Mouse (Mus musculus) C2C12 (cell line): Measurements from ENCODE around the gene Chid1. TPM values are rescaled to one million over a fixed set of nuclear protein-coding genes. Genes with fewer than 3 reads are reported as not detected.

Source experiments
- H3K27me3 ChIP-seq: one replicate; pipeline ENCODE4 v1.6.1; 2011; ENCODE audit not compliant: control insufficient read depth, insufficient read depth, insufficient read length
- H3K36me3 ChIP-seq: one replicate; pipeline ENCODE4 v1.6.1; 2011; ENCODE audit not compliant: control insufficient read depth, insufficient read depth
- H3K4me3 ChIP-seq: one replicate; pipeline ENCODE4 v1.5.1; 2011; ENCODE audit warnings: mild to moderate bottlenecking, control low read depth; ENCODE audit not compliant: poor library complexity, insufficient read depth, severe bottlenecking
- H3K79me2 ChIP-seq: one replicate; pipeline ENCODE4 v1.6.1; 2011; ENCODE audit not compliant: control insufficient read depth, insufficient read depth
- H3K79me3 ChIP-seq: one replicate; pipeline ENCODE4 v1.6.1; 2011; ENCODE audit warnings: low read depth, control low read depth
- H3ac ChIP-seq: one replicate; pipeline ENCODE3; 2011; ENCODE audit warnings: low read depth; ENCODE audit not compliant: control insufficient read depth, insufficient read length
- CEBPB ChIP-seq: IDR thresholded peaks from one replicate; pipeline ENCODE4 v1.6.1; 2011; ENCODE audit warnings: low read depth, mild to moderate bottlenecking, control low read depth, moderate library complexity
- CTCF ChIP-seq: IDR thresholded peaks from one replicate; pipeline ENCODE4 v1.5.1; 2011; ENCODE audit not compliant: control insufficient read depth, insufficient read depth, insufficient read length
- FOSL1 ChIP-seq: IDR thresholded peaks from one replicate; pipeline ENCODE4 v1.8.0; 2011; ENCODE audit warnings: mild to moderate bottlenecking, low read length; ENCODE audit not compliant: poor library complexity, insufficient read depth, severe bottlenecking
- MAX ChIP-seq: IDR thresholded peaks from one replicate; pipeline ENCODE4 v1.6.1; 2011; ENCODE audit warnings: mild to moderate bottlenecking, control low read depth
- MYOD1 ChIP-seq: IDR thresholded peaks from one replicate; pipeline ENCODE4 v1.6.1; 2011; ENCODE audit warnings: low read depth; ENCODE audit not compliant: control insufficient read depth, insufficient read length
- MYOG ChIP-seq: IDR thresholded peaks from one replicate; pipeline ENCODE4 v1.6.1; 2011; ENCODE audit not compliant: control insufficient read depth, insufficient read length; ENCODE audit errors: extremely low read depth
- USF1 ChIP-seq: IDR thresholded peaks from one replicate; pipeline ENCODE4 v1.6.1; 2011; ENCODE audit warnings: low read depth, mild to moderate bottlenecking, control low read depth, moderate library complexity
- polyA plus RNA-seq: library from polyadenylated mRNA; unstranded; fragments of >200 nt; fragmentation: generic; extraction: Trizol; gene quantifications from one replicate; pipeline ENCODE4 v1.2.1, GENCODE M21; 2012; ENCODE audit warnings: missing spikeins

Chid1 gene
- polyA plus RNA-seq, 1 experiment, result 27.4 TPM

DNA sequence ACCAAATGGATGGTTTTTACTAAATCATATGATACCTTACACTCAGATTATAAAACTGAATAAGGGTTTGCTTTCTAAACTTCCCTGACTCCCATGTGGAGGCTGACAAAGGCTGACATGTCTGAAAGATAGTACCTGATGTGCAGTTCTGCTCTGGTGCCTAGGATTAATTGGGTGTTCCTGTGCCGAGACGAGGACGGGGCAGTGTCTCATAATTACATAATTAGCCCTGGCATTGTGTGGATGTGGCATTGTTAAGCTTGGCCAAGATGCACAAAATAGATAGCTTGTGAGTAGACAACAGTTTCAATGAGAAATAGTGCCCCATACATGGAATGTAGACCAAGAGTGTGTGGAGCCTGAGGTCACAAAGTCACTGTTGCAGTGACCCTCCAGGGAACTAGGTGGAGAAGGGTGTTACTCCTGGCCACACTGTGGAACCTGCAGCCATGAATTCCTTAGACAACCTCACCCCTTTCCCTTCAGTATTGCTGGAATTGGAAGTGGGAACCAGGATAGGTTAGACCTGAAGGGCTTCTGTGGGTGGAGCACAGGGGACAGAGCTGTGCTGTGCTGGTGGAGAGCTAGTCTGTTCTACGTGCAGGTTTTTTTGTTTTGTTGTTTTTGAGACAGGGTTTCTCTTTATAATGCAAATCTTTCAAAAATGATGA lies 31.1 kb upstream of the Chid1 start:
- Histone ChIP-seq H3K36me3 (peaks cover 12% of the 10 kb centered on the region), H3K79me3 (peaks cover 93% of the 10 kb centered on the region), H3K79me2 (peaks cover 100% of the 10 kb centered on the region), H3K27me3 (no peaks in the 10 kb centered on the region), H3K4me3 (no peak overlapping the region), H3ac (no peak overlapping the region)
- no peak for TF ChIP-seq MAX
- TF ChIP-seq USF1, result no peak
- no peak for TF ChIP-seq CEBPB
- TF ChIP-seq MYOD1, result no peak
- TF ChIP-seq MYOG, result no peak

DNA sequence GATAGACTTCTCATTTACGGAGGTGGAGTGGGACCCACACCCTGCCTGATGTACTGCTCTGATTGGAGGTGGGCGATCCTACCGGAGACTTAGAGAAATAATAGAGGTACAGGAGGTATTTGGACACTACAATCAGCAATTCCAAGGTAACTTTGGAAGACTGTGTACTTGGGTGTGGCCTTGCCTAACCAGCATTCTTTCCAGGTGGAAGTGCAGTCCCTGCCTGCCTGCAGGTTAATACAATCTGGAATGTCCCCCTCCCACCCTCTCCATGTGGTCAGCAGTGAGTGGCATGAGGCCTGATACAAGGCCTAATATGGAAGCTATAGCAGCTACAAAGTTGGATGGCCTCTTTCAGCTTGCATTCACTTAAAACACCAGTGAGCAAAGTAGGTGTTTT lies 30.3 kb upstream of the Chid1 start:
- Histone ChIP-seq H3K4me3 (no peak overlapping the region), H3K36me3 (peaks cover 14% of the 10 kb centered on the region), H3K79me2 (peaks cover 100% of the 10 kb centered on the region), H3K27me3 (no peaks in the 10 kb centered on the region), H3ac (no peak overlapping the region), H3K79me3 (peaks cover 94% of the 10 kb centered on the region)
- TF ChIP-seq CTCF (no peak), USF1 (no peak), MAX (no peak), MYOG (no peak), CEBPB (no peak), FOSL1 (no peak), MYOD1 (no peak)

DNA sequence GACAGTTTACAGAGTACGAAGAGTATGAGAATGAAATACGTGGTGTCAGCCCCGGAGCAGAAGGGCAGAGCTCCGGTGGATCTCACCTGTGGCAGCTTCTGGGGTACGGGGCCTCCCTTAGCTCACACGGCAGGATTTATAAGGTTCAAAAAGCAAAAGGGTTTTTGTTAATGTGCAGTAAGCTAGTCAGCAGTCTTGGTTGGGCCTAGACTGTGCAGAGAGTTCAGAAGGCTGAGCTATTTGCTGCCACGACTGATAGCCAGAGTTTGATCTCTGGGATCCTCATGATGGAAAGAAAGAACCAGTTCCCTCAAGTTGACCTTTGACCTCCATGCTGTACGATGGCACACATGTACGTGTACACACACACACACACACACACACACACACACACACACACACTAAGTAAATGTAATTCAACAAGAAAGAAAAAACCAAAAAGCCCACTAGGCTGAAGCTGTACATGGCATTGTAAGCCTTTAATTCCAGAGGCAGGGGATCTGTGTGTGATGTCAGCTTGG lies 29.7 kb upstream of the Chid1 start:
- Histone ChIP-seq H3K4me3 (no peak overlapping the region), H3K79me2 (peaks cover 100% of the 10 kb centered on the region), H3ac (no peak overlapping the region), H3K27me3 (no peaks in the 10 kb centered on the region), H3K79me3 (peaks cover 94% of the 10 kb centered on the region), H3K36me3 (peaks cover 14% of the 10 kb centered on the region)
- TF ChIP-seq CTCF (no peak), FOSL1 (no peak), MAX (no peak), CEBPB (no peak), MYOG (no peak), USF1 (no peak), MYOD1 (no peak)

DNA sequence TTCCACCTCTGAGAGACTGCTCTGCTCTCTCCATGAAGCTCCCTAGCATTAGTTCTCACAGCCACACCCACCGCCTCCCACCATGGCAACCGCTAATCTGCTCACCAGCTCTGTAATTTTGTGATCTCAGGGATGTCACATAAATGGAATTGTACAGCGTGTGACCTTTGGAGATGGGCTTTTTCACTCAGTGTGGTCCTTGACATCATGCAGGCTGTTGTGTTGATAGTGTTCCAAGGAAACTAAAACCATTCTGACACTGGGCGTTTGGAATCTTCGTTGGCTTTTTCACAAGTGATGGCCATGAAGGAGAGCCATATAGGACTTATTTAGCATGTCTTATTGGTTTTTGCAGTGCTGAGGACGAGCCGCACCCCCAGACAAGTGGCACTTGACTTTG lies 26.9 kb upstream of the Chid1 start:
- Histone ChIP-seq H3K79me3 (peaks cover 79% of the 10 kb centered on the region), H3K36me3 (peaks cover 14% of the 10 kb centered on the region), H3K79me2 (peaks cover 93% of the 10 kb centered on the region), H3ac (no peak overlapping the region), H3K4me3 (no peak overlapping the region), H3K27me3 (no peaks in the 10 kb centered on the region)
- TF ChIP-seq USF1 (no peak), MYOG (no peak)

DNA sequence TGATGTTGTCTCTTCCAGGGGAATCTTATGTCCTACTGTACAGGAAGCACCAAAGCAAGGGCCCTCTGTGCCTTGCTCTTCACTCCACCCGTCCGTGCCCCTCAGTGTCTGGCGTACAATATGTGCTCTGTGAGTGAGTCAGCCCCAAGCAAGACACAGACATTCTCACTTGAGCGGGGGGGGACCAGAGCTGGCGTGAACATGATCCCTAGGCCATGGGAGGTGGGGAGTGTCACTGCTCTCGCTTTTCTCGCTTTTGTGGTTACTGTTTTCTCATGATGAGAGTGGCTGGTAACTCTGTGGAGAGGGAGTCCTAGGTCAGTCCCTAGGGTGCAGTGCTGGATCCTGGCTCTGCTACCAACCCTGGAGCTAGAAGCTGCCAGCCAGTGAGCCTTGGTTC lies 24.9 kb upstream of the Chid1 start:
- Histone ChIP-seq H3ac (peak overlapping the region; percentile 8), H3K4me3 (no peak overlapping the region), H3K27me3 (no peaks in the 10 kb centered on the region), H3K79me3 (peaks cover 62% of the 10 kb centered on the region), H3K79me2 (peaks cover 72% of the 10 kb centered on the region), H3K36me3 (peaks cover 14% of the 10 kb centered on the region)
- no peak for TF ChIP-seq CTCF
- TF ChIP-seq USF1, result no peak
- TF ChIP-seq FOSL1, result peak; percentile 4

DNA sequence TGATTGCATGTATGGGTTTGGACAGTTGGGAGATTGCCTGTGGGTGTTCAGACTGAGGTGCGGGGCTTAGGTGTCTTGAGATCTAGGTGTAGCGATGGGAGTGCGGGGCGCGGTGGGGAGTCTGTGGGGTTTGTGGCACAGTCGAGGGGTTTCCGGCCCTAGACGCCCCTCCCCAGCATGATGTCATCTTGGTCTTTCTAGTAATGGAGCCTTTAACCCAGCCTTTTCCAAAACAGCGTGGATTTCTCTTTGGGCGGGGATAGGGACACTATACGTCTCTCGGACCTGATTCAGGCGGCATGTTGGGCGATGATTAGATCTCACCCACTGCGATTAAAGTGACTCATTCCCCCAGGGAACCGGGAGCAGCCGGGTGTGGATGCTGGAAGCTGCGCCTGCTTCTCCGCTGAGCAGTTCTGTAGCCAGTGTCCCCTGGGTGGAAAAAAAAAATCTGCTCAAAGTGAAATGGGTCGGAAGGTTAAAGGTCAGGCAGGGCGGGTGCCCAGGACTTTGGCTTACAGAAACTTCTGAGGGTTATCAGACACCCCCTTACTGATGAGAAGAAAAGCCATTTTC lies 23.3 kb upstream of the Chid1 start:
- H3K4me3 ChIP-seq, result peak overlapping the region; percentile 66
- peaks cover 45% of the 10 kb centered on the region for H3K79me3 ChIP-seq
- peaks cover 56% of the 10 kb centered on the region for H3K79me2 ChIP-seq
- TF ChIP-seq USF1, result no peak
- no peak for TF ChIP-seq MAX
- TF ChIP-seq CEBPB, result no peak
- TF ChIP-seq FOSL1, result peak; percentile 64
- peak; percentile 37 for TF ChIP-seq MYOD1
- no peak for TF ChIP-seq CTCF
- H3ac ChIP-seq, result peak overlapping the region; percentile 90
- peaks cover 14% of the 10 kb centered on the region for H3K36me3 ChIP-seq
- no peaks in the 10 kb centered on the region for H3K27me3 ChIP-seq
